Mouse (Mus musculus) embryonic facial prominence, embryonic 14.5 days (tissue): ENCODE measurements around the gene Wnt3a. TPM values are rescaled to one million over a fixed set of nuclear protein-coding genes. Genes with fewer than 3 reads are reported as not detected.

Experiments
- ATAC-seq: fragments of 200-750 bp; cut with Nextera tagmentation; 2 replicates; pipeline ENCODE4 v1.8.0; 2017; ENCODE audit warnings: low read depth, moderate number of reproducible peaks, moderate TSS enrichment
- DNase-seq: peaks from one replicate; pipeline ENCODE4 v3.0.0-alpha.2; 2015; ENCODE audit warnings: low spot score
- H3K27ac ChIP-seq: fragments of 300-500 bp; sonication (generic); replicated peaks from 2 replicates; pipeline ENCODE4 v1.5.1; 2014; ENCODE audit warnings: low read depth, mild to moderate bottlenecking, low read length, moderate library complexity
- H3K27me3 ChIP-seq: fragments of 300-500 bp; sonication (generic); replicated peaks from 2 replicates; pipeline ENCODE4 v1.6.1; 2014; ENCODE audit warnings: low read length; ENCODE audit not compliant: control insufficient read depth, insufficient read depth
- H3K36me3 ChIP-seq: fragments of 300-500 bp; sonication (generic); 2 replicates; pipeline ENCODE4 v1.6.1; 2014; ENCODE audit warnings: low read length, mixed read lengths; ENCODE audit not compliant: control insufficient read depth, insufficient read depth
- H3K4me1 ChIP-seq: fragments of 300-500 bp; sonication (generic); 2 replicates; pipeline ENCODE4 v1.6.1; 2014; ENCODE audit warnings: antibody characterized with exemption, low read length; ENCODE audit not compliant: control insufficient read depth, insufficient read depth
- H3K4me2 ChIP-seq: fragments of 300-500 bp; sonication (generic); 2 replicates; pipeline ENCODE4 v1.6.1; 2014; ENCODE audit warnings: low read depth, mild to moderate bottlenecking, low read length, moderate library complexity, mixed read lengths
- H3K4me3 ChIP-seq: fragments of 300-500 bp; sonication (generic); 2 replicates; pipeline ENCODE4 v1.5.1; 2014; ENCODE audit warnings: low read depth, mild to moderate bottlenecking, low read length
- H3K9ac ChIP-seq: fragments of 300-500 bp; sonication (generic); 2 replicates; pipeline ENCODE4 v1.6.1; 2014; ENCODE audit warnings: low read depth, mild to moderate bottlenecking, low read length, moderate library complexity, mixed read lengths
- H3K9me3 ChIP-seq: fragments of 300-500 bp; sonication (generic); 2 replicates; pipeline ENCODE4 v1.6.1; 2016; ENCODE audit warnings: low read length; ENCODE audit not compliant: control insufficient read depth
- WGBS: fragments of 180-500 bp; shearing (Covaris S2); extraction: QIAGEN DNeasy Blood & Tissue Kit; methylation state at CpG from one replicate; pipeline ENCODE4 v1.1.7; 2014; 5-methylcytosine and 5-hydroxymethylcytosine counted together
- polyA plus RNA-seq: library from polyadenylated mRNA; unstranded; fragments of >200 nt; fragmentation: Nextera tagmentation; extraction: Ambion mirVana; gene quantifications from 2 replicates; pipeline ENCODE4 v1.2.1, GENCODE M21; 2014

The Wnt3a gene
- polyA plus RNA-seq, 1 experiment from 2014 or later: 0.78 TPM

GRCm38 (mm10) chr11:59312501-59312900 is 21.9 kb upstream of the Wnt3a start:
- Histone ChIP-seq H3K4me2 (0 out of 2 replicates have a peak overlapping the region, but pooled peaks have one; percentile 5), H3K9ac (no peak overlapping the region), H3K36me3 (no peaks in the 10 kb centered on the region), H3K27me3 (0 out of 2 replicates have a peak, but pooled peaks cover 2% of the 10 kb centered on the region), H3K4me3 (no peak overlapping the region), H3K27ac (no peak overlapping the region), H3K9me3 (no peaks in the 10 kb centered on the region), H3K4me1 (peaks cover 69% of the 10 kb centered on the region)
- DNase-seq (no peak), ATAC-seq (no peak)
- 52% methylated on average over 8 of the region's 8 CpGs for WGBS

- H3K4me2 ChIP-seq: no peak overlapping the region
- WGBS: 44% methylated on average over 5 of the region's 6 CpGs
- no peak overlapping the region for H3K9ac ChIP-seq
- no peak for ATAC-seq
- no peaks in the 10 kb centered on the region for H3K9me3 ChIP-seq
- H3K36me3 ChIP-seq: no peaks in the 10 kb centered on the region
- no peak for DNase-seq
- H3K27me3 ChIP-seq: peaks cover 7% of the 10 kb centered on the region; the same call in 1 of the 2 replicates
- peaks cover 69% of the 10 kb centered on the region for H3K4me1 ChIP-seq
- no peak overlapping the region for H3K4me3 ChIP-seq
- H3K27ac ChIP-seq: no peak overlapping the region
Observed at GRCm38 (mm10) chr11:59312060-59312459, 21.5 kb upstream of the Wnt3a start.

DNA sequence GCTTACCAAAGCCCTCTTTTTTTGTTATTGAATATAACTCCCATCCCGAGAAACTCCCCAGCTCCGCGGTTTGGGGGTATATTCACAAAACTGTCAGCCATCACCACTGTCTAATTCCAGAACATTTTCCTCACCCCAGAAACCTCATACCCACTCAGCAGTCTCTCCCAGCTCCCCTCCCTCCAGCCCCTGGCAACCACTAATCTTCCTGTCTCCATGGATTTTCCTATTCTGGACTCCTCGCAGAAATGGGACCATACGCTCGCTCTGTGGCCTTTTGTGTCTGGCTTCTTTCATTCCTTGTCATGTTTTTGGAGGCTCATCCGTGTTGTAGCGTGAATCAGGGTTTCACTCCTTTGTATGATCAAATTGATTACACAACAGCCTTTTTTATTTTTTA is 19.4 kb upstream of the Wnt3a start:
- H3K4me1 ChIP-seq: peaks cover 55% of the 10 kb centered on the region

DNA sequence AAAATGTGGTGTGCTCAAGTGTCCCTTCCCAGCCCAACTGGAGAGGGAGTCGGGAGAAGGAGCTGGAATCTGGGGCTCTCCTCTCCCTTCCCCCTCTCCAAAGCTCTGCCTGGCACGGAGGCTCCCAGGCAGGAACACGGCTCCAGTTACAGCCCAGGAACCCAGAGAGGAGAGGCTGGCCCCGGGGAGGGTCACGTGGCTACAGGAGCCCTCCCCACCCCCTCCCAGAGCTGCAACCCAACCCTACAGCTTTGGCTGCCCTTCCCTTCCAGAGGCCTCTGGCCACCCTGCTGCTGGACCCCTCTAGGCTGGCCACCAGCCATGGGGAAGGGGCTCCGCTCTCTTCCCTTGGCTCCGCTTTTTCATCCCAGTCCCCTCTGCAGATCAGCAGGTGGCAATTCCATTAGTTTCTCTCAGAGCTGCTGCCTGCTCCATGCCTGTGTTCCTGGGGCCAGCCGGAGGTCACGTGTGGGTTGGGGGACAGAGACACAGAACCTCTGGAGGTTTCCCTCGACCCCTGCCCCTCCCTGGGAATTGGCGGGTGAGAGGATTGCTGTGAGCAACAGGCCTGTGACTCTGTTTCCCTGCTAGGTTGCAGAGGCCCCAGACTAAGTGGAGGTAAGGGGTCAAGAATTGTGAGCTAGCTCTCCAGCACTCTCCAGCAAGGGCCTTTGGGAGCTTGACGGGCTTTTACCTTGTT is 18.7 kb upstream of the Wnt3a start:
- Histone ChIP-seq H3K4me1 (peaks cover 48% of the 10 kb centered on the region), H3K27me3 (peaks cover 20% of the 10 kb centered on the region)

More for the DNA sequence above, 19.4 kb upstream of the Wnt3a start:
- Histone ChIP-seq H3K27ac (peak overlapping the region; percentile 86), H3K4me3 (no peak overlapping the region), H3K4me2 (peak overlapping the region; percentile 95; the same call in 1 of the 2 replicates), H3K27me3 (peaks cover 16% of the 10 kb centered on the region), H3K9me3 (no peaks in the 10 kb centered on the region), H3K36me3 (no peaks in the 10 kb centered on the region), H3K9ac (no peak overlapping the region)
- 44% methylated on average over 8 of the region's 8 CpGs for WGBS
- no peak for ATAC-seq
- peak; percentile 65 for DNase-seq

DNA sequence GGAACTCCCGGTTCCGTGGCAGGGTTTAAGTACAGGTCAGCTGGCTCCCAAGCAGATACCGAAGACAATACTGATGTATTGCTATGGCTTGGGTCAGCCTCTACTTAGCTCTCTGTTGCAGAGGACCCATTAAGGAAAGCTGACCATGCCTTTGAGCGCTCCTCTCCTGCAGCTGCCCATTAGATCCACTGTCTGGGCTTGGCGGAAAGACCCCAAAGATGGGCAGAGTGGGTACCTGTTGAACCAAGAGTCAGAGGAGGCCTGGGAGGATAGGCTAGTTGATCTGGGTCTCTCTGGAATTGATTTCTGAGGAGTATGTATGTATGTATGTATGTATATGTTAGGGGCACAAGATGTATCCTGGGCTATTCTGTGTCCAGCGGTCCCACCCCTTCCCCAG is 18.1 kb upstream of the Wnt3a start:
- H3K4me1 ChIP-seq: peaks cover 42% of the 10 kb centered on the region
- WGBS: 40% methylated on average over 6 of the region's 6 CpGs
- peak overlapping the region; percentile 86 for H3K27ac ChIP-seq
- no peaks in the 10 kb centered on the region for H3K9me3 ChIP-seq
- peak overlapping the region; percentile 95 for H3K4me2 ChIP-seq
- peaks cover 20% of the 10 kb centered on the region for H3K27me3 ChIP-seq
- no peaks in the 10 kb centered on the region for H3K36me3 ChIP-seq
- no peak for DNase-seq
- peak overlapping the region; percentile 19; the same call in 1 of the 2 replicates for H3K9ac ChIP-seq
- peak overlapping the region; percentile 69 for H3K4me3 ChIP-seq
- no peak for ATAC-seq

More for the DNA sequence above, 18.7 kb upstream of the Wnt3a start:
- peak overlapping the region; percentile 86 for H3K27ac ChIP-seq
- WGBS: 18% methylated on average over 8 of the region's 12 CpGs
- H3K9me3 ChIP-seq: no peaks in the 10 kb centered on the region
- peak; percentile 91 for DNase-seq
- H3K4me2 ChIP-seq: peak overlapping the region; percentile 95
- peak overlapping the region; percentile 69 for H3K4me3 ChIP-seq
- peak; percentile 65 for ATAC-seq
- peak overlapping the region; percentile 19 for H3K9ac ChIP-seq
- H3K36me3 ChIP-seq: no peaks in the 10 kb centered on the region

- Histone ChIP-seq H3K4me1 (peaks cover 37% of the 10 kb centered on the region), H3K27me3 (peaks cover 20% of the 10 kb centered on the region), H3K36me3 (no peaks in the 10 kb centered on the region), H3K9me3 (no peaks in the 10 kb centered on the region), H3K4me2 (peak overlapping the region; percentile 95), H3K4me3 (peak overlapping the region; percentile 69), H3K9ac (peak overlapping the region; percentile 19; the same call in 1 of the 2 replicates), H3K27ac (peak overlapping the region; percentile 86)
- ATAC-seq (no peak), DNase-seq (no peak)
- WGBS: 24% methylated on average over 12 of the region's 12 CpGs
Observed at GRCm38 (mm10) chr11:59308164-59308542, 17.6 kb upstream of the Wnt3a start.

GRCm38 (mm10) chr11:59307422-59308163 is 17.0 kb upstream of the Wnt3a start:
- Histone ChIP-seq H3K4me1 (peaks cover 32% of the 10 kb centered on the region), H3K4me2 (peak overlapping the region; percentile 95), H3K9ac (peak overlapping the region; percentile 80), H3K9me3 (no peaks in the 10 kb centered on the region), H3K4me3 (peak overlapping the region; percentile 69), H3K27me3 (peaks cover 20% of the 10 kb centered on the region), H3K36me3 (no peaks in the 10 kb centered on the region), H3K27ac (peak overlapping the region; percentile 77)
- DNase-seq (peak; percentile 82), ATAC-seq (peak; percentile 62)
- WGBS: under 1% methylated on average over 45 of the region's 45 CpGs

- peak within 1 kb of the TSS; percentile 95 for H3K4me2 ChIP-seq
- DNase-seq (peak; percentile 83), ATAC-seq (peak; percentile 64)
- H3K9ac ChIP-seq: peak within 1 kb of the TSS; percentile 80
- peaks cover 20% of the 10 kb centered on the region for H3K27me3 ChIP-seq
- no peaks in the 10 kb centered on the region for H3K9me3 ChIP-seq
- H3K4me3 ChIP-seq: peak within 1 kb of the TSS; percentile 69
- peak within 1 kb of the TSS; percentile 77 for H3K27ac ChIP-seq
- H3K36me3 ChIP-seq: no peaks in the 10 kb centered on the region
- WGBS: under 1% methylated on average over 36 of the region's 128 CpGs
- peaks cover 23% of the 10 kb centered on the region for H3K4me1 ChIP-seq
Observed at GRCm38 (mm10) chr11:59306461-59307421, 16.2 kb upstream of the Wnt3a start, which contains the start of gene Wnt9a. TSS of gene Wnt9a (plus strand) at chr11:59306928.
